Mouse (Mus musculus): ENCODE data around the gene Fam110c. TPM values are rescaled to one million over a fixed set of nuclear protein-coding genes. Genes with fewer than 3 reads are reported as not detected.

Gene Fam110c
- polyA plus RNA-seq, 1 experiment from 2014 or later: 1.7 TPM

DNA sequence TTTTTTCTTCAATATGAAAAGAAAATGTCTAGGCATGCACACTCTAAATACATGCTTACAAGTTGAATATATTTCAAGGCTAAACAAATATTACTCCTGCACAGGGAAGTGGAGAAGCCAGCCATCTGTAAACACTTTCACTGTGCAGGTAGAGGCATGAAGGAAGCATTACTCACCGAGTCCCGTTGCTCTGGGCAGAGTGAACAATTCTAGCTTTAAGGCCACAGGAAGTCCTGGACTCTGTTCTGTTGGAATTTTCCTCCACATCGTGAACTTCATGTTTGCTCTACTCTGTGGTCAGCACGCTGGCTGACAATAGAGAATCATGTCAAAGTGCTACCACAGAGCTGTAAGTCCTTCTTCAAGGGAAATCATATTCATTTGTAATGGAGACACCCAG lies 9.7 kb downstream of the Fam110c start:
- no peaks in the 10 kb centered on the region for H3K79me2 ChIP-seq (ENCODE audit: inconsistent target)
- H3K27ac ChIP-seq: no peak overlapping the region
- WGBS (ENCODE audit: missing documents): 20% methylated on average over 4 of the region's 4 CpGs
- H3K4me3 ChIP-seq (ENCODE audit: inconsistent target): no peak overlapping the region
- H3K36me3 ChIP-seq (ENCODE audit: inconsistent target): no peaks in the 10 kb centered on the region

- 86% methylated on average over 4 of the region's 4 CpGs for WGBS (ENCODE audit: missing documents)
- no peak overlapping the region for H3K4me3 ChIP-seq (ENCODE audit: inconsistent target)
- no peak overlapping the region for H3K27ac ChIP-seq
- no peaks in the 10 kb centered on the region for H3K36me3 ChIP-seq (ENCODE audit: inconsistent target)
- H3K79me2 ChIP-seq (ENCODE audit: inconsistent target): no peaks in the 10 kb centered on the region
These were observed 13.4 kb downstream of the Fam110c start for GRCm38 (mm10) chr12:31087060-31087459.

DNA sequence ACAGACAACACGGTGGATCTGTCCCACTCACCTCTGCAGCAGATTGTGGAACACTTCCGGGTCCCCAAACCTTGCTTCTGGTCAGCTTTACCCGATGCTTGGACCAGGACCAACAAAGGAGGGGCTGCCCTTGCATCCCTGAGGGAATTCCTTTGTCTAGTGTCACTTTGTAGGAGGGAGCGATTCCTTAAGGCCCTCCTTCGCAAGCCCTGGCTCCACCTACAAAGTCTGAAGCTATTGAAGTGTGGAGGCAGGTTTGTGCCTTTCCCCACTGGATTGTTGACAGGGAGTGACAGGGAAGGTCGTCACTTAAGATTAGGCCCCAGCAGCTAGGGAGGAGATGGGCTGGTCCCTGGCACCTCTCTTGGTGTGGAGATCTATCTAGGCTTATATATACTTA lies 16.7 kb downstream of the Fam110c start:
- Histone ChIP-seq H3K36me3 (ENCODE audit: inconsistent target) (no peaks in the 10 kb centered on the region), H3K27ac (no peak overlapping the region), H3K79me2 (ENCODE audit: inconsistent target) (no peaks in the 10 kb centered on the region), H3K4me3 (ENCODE audit: inconsistent target) (no peak overlapping the region)
- WGBS (ENCODE audit: missing documents): 64% methylated on average over 6 of the region's 6 CpGs

GRCm38 (mm10) chr12:31090882-31091640 lies 17.4 kb downstream of the Fam110c start:
- Histone ChIP-seq H3K79me2 (ENCODE audit: inconsistent target) (no peaks in the 10 kb centered on the region), H3K27ac (no peak overlapping the region), H3K36me3 (ENCODE audit: inconsistent target) (no peaks in the 10 kb centered on the region), H3K4me3 (ENCODE audit: inconsistent target) (no peak overlapping the region)
- 89% methylated on average over 10 of the region's 11 CpGs for WGBS (ENCODE audit: missing documents)

GRCm38 (mm10) chr12:31092481-31092880 lies 18.8 kb downstream of the Fam110c start:
- H3K27ac ChIP-seq: no peak overlapping the region
- H3K79me2 ChIP-seq (ENCODE audit: inconsistent target): no peaks in the 10 kb centered on the region
- WGBS (ENCODE audit: missing documents): 91% methylated on average over 5 of the region's 5 CpGs
- H3K4me3 ChIP-seq (ENCODE audit: inconsistent target): no peak overlapping the region
- H3K36me3 ChIP-seq (ENCODE audit: inconsistent target): no peaks in the 10 kb centered on the region

DNA sequence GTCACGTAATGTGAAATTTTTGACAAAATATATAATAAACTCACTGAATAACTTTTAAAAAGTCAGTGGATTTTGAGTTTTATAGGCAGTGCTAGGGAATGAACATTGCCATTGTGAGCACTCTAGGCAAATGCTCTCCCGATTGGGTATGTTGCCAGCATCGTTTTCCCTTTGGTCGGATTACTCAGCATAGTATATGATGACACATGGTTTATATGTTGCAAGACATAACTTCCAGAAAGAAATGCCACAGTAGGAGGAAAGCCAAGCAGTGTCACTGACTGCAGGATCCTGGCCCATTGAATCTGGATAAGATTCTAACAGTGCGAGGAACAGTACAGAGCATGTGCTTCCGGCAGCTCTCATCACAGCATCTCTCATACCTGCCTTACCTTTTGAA lies 23.5 kb downstream of the Fam110c start:
- Histone ChIP-seq H3K36me3 (ENCODE audit: inconsistent target) (no peaks in the 10 kb centered on the region), H3K27ac (no peak overlapping the region), H3K79me2 (ENCODE audit: inconsistent target) (no peaks in the 10 kb centered on the region), H3K4me3 (ENCODE audit: inconsistent target) (no peak overlapping the region)
- WGBS (ENCODE audit: missing documents): 81% methylated on average over 6 of the region's 6 CpGs

DNA sequence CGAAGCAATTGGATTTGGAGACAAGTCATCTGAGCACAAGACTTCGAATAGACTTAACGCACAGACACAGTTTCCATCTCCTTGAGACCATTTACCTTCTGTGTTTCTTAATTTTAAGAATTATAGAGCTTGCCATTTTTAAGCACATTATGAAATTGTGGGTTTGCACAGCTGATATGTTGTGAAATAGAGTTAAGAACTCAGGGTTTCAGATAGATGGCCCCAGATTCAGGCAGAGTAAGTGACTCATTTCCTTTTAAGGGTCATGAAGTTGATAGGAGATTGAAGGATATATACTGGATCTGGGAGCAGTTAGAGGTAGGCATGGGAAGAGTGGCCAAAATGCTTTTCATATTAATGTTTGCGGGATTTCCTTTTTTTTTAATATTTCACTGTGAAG lies 27.5 kb downstream of the Fam110c start:
- H3K4me3 ChIP-seq (ENCODE audit: inconsistent target): no peak overlapping the region
- H3K36me3 ChIP-seq (ENCODE audit: inconsistent target): no peaks in the 10 kb centered on the region
- no peaks in the 10 kb centered on the region for H3K79me2 ChIP-seq (ENCODE audit: inconsistent target)
- 83% methylated on average over 4 of the region's 4 CpGs for WGBS (ENCODE audit: missing documents)
- no peak overlapping the region for H3K27ac ChIP-seq

DNA sequence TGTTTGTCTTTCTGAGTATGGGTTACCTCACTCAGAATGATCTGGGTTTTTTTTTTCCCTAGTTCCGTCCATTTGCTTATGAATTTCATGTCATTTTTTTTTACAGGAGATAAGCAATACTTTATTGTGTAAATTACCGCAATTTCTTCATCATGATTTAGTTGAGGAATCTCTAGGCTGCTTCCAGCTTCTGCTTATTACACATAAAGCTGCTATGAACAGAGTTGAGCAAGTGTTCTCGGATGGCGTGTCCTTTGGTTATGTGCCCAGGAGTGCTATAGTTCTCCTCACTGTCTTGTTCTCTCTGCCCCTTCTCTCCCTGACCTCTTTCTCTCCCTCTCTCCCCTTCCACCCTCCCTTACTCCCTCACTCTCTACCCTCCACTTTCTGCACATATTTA lies 28.2 kb downstream of the Fam110c start:
- Histone ChIP-seq H3K36me3 (ENCODE audit: inconsistent target) (no peaks in the 10 kb centered on the region), H3K79me2 (ENCODE audit: inconsistent target) (no peaks in the 10 kb centered on the region), H3K27ac (no peak overlapping the region), H3K4me3 (ENCODE audit: inconsistent target) (no peak overlapping the region)
- WGBS (ENCODE audit: missing documents): 67% methylated on average over 4 of the region's 4 CpGs

DNA sequence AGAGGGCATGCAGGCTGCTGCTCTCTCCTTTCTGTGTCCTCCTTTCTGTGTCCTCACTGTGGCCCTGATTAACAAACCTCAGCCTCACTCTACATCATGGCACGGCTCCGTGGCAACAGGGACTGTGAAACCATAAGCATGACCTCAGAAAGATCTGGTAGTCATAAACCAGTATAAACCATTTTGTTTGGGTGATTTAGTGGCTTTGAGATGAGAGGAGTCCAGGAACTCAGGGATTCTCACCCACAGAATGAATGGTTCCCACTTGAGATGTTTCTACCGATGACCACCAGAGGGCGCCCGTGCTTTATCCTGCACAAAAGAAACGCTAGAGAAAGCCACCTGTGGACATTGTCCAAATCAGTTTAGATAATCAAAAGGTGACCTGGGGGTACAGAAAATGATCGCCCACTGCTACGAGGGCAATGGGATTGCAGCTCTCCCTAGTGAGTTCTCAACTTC lies 42.4 kb downstream of the Fam110c start:
- WGBS (ENCODE audit: missing documents): 20% methylated on average over 8 of the region's 8 CpGs
- Histone ChIP-seq H3K79me2 (ENCODE audit: inconsistent target) (no peaks in the 10 kb centered on the region), H3K27ac (no peak overlapping the region)

GRCm38 (mm10) chr12:31120535-31120934 lies 46.9 kb downstream of the Fam110c start:
- Histone ChIP-seq H3K79me2 (ENCODE audit: inconsistent target) (no peaks in the 10 kb centered on the region), H3K27ac (no peak overlapping the region), H3K36me3 (ENCODE audit: inconsistent target) (no peaks in the 10 kb centered on the region), H3K4me3 (ENCODE audit: inconsistent target) (no peak overlapping the region)
- 83% methylated on average over 5 of the region's 5 CpGs for WGBS (ENCODE audit: missing documents)

More for the DNA sequence above, 42.4 kb downstream of the Fam110c start:
- Histone ChIP-seq H3K36me3 (ENCODE audit: inconsistent target) (no peaks in the 10 kb centered on the region), H3K4me3 (ENCODE audit: inconsistent target) (no peak overlapping the region)

- Histone ChIP-seq H3K4me3 (ENCODE audit: inconsistent target) (no peak overlapping the region), H3K36me3 (ENCODE audit: inconsistent target) (no peaks in the 10 kb centered on the region), H3K27ac (no peak overlapping the region), H3K79me2 (ENCODE audit: inconsistent target) (no peaks in the 10 kb centered on the region)
- 74% methylated on average over 6 of the region's 6 CpGs for WGBS (ENCODE audit: missing documents)
These were observed 49.4 kb downstream of the Fam110c start for GRCm38 (mm10) chr12:31122892-31123622.

GRCm38 (mm10) chr12:31126071-31126470 lies 52.4 kb downstream of the Fam110c start:
- H3K27ac ChIP-seq: no peak overlapping the region
- H3K36me3 ChIP-seq (ENCODE audit: inconsistent target): no peaks in the 10 kb centered on the region
- H3K4me3 ChIP-seq (ENCODE audit: inconsistent target): no peak overlapping the region
- 57% methylated on average over 1 of the region's 1 CpGs for WGBS (ENCODE audit: missing documents)
- H3K79me2 ChIP-seq (ENCODE audit: inconsistent target): no peaks in the 10 kb centered on the region

- H3K27ac ChIP-seq: no peak overlapping the region
- WGBS (ENCODE audit: missing documents): 95% methylated on average over 4 of the region's 4 CpGs
- H3K79me2 ChIP-seq (ENCODE audit: inconsistent target): no peaks in the 10 kb centered on the region
- no peak overlapping the region for H3K4me3 ChIP-seq (ENCODE audit: inconsistent target)
- no peaks in the 10 kb centered on the region for H3K36me3 ChIP-seq (ENCODE audit: inconsistent target)
These were observed 55.9 kb downstream of the Fam110c start for GRCm38 (mm10) chr12:31129548-31129947.
